Mouse (Mus musculus): ENCODE measurements around the gene Zdhhc1.

Zdhhc1 gene

DNA sequence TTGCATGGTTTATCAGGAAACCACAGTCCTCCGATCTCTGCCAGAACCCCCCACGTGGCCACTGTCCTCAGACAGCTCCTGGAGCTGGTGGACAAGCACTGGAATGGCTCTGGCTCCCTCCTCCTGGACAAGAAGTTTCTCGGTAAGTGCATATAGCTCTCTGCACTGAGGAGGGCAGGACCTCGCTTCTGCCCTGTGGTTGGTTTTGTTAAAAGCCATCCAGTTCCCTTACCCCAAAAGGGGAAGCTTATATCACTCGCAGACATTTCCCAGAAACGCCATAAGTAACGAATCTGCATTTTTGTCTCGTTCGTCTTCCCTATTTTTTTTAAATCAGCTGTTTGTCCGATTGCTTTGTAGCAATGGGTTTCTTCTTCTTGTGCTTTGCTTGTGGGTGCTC, 41.5 kb downstream of the Zdhhc1 start:
- DNase-seq (ENCODE audit: low spot score): no peak

DNA sequence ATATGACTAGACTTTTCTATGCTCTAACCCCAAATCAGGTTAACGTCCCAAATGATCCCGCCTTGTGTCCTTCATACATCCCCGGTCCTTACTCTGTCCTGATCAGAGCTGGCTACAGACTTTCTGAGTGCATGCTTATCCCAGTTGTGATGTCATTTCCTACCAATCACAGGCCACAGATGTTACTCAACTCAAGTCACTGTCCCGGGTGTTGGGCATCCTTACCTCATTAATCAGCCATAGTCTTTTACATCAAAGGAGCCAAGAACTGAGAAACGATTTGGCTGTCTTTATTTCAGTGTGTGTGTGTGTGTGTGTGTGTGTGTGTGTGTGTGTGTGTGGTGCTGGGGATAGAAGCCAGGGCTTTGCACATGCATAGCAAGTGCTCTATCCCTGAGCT, 42.6 kb downstream of the Zdhhc1 start:
- DNase-seq (ENCODE audit: low spot score): no peak

DNA sequence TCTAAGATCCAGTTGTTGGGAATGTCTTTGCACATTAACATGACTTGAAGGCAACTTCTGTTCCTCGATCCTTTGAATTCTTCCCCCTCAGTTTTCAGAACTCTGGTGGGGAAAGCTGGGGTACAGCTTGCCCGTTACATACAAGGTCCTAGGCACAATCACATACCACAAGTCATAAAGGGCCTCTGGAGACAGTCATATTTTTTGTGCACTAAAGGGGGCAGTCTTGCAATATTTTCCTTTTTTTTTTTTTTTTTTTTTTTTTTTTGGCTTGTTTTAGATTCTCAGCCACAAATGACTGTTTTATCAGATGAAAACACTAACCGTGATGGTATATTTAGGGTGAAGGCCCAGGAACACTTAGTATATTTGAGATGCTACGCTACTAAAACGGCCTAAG, 43.4 kb downstream of the Zdhhc1 start:
- no peak for DNase-seq (ENCODE audit: low spot score)

DNA sequence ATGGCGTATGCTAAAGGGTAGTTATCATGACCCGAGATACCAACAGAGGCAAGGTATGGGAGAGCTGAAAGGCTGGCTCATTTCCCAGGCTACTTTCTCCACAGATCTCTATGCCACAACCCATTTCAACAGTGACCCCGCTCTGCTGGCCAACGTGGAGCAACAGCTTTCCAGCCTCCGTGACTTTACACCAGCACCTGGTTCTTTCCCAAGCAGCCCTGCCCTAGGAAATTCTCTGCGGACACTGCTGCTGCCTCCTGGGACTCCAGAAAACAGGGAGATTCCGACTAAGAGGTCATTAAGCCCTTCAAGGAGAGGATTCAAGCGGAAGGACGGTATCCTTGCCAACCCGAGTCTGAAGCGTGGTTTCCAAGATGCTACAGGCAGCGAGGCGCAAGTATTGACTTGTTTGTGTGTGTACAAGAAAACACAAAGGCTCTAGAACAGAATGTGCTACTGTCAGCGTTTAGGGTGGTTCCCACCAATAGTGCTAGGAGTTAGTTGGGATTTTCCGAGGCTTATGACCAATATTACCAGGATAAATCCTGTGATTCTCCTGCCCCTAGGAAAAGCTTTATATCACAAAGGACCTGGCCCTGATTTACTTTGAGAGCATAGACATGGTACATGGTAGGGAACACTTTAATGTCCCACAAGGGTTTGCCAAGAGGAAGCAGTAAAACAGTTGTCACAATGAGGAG, 44.6 kb downstream of the Zdhhc1 start:
- no peak for DNase-seq (ENCODE audit: low spot score)

DNA sequence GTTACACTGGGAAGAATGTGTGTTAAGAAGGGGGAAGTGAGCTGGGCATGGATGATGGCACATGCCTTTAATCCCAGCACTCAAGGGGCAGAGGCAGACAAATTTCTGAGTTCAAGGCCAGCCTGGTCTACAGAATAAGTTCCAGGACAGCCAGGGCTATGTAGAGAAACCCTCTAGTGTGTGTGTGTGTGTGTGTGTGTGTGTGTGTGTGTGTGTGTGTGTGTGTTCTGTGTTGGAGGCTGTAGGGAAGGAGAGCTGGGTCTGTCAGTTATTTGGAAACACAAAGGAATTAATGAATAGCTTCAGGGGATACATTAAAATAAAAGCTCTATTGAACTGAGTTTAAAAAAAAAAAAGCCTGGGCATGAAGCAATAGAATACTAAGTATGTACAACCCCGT, 45.7 kb downstream of the Zdhhc1 start:
- no peak for DNase-seq (ENCODE audit: low spot score)

DNA sequence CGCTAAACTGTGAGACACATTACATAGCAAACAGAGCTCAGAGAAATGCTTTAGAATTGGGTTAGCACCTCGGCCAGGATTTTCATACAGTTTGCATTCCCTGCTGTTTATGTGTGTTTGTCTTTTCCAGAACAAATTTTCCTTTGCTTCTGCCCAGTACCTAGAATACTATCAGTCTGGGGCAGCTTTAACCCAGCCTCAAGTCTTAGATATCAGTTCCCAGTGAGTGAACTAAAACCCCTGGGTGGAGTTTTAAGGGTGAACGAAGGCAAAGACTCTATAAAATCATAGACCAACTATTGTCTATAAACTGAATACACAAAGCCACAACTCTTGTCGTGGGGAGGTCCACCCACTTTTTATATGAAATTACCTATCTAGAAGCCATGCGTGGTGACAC, 48.1 kb downstream of the Zdhhc1 start:
- DNase-seq (ENCODE audit: low spot score): no peak

DNA sequence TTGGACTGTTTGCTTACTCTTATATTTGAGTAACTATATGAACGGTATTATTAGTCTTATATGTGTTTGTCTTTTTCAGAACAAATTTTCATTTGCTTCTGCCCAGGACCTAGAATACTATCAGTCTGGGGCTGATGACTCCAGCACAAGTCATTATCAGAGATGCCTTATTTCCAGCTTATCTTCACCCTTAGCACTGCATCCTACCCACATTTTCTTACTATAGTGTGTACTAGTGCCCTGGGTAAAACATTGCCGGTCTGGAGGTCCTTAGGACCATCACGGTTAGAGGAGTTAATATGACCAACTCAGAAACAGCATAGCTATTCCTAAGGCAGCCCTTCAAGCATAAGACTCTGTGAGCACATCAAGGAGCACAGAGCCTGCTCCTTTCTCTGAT, 48.5 kb downstream of the Zdhhc1 start:
- DNase-seq (ENCODE audit: low spot score): no peak

DNA sequence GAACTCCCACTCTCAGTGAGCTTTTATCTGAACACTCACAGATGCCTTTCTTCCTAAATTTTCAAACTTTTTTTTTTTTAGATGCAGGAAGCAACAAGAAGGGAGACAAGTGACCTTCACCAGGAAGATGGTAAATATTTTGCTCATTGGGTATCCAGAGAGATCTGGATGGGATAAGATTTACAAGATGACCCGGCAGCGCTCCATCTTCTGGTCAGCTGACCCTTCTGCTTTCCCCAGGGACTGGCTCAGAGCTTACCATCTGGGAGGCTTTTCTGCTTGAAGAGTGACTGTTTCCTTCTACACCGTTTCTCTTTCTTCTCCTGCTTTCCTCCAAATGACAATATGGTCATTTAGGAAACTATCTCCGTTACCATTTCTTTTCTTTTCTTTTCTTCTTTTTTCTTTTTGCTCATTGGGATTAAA, 50.6 kb downstream of the Zdhhc1 start:
- no peak for DNase-seq (ENCODE audit: low spot score)

DNA sequence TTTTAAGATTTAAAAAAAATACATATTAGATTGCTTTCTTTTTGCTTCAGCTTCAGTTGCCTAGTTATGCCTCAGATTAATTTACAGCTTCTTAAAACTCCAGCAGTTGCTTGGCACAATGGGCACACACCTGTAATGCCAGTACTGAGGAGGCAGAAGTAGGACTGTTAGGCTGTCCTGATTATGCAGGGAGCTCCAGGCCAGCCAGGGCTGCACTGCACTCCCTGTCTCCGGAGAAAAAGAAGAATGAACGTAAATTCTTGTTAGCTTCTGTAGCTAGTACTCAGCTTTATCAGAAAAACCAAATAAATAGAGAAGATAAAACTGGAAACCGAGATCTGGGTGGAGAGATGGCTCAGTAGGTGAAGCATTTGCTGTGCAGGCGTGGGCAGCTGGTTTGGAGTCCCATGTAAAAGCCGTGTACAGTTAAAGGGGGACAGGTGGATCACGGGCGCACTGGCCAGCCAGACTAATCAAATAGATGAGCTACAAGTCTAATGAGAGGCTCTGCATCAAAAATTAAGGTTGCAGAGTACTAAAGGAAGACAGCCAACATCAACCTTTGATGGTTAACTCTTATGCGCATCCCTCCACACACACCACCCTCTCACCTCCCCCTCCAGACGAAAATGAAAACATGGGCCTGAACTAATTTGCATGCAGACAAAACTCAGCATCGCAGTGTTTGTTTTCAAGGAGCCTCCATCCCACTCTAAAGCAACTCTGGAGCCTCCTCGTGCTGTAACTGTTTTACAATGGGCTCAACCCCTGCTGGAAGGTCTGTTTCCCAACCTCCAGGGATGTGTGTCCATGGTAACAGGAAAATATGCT, 51.2 kb downstream of the Zdhhc1 start:
- DNase-seq (ENCODE audit: low spot score): no peak

DNA sequence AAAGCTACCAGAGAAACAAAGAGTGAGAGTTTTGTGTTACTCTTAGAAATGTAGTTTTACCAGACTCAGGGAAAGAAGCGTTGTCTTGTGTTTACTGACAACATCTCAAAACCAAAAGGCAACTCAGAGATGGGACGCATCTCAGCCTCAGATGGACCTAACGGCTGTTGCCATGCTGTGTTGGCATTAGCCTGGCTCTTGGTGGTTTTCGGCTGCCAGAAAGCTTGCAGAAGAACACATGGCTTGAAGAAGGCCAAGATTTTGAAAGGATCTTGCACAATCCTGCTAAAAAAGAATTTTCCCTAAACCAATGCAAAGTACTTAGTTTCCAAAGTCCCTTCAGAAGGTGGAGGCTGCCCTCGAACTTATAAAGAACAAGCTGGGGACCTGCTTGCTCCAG, 54.0 kb downstream of the Zdhhc1 start:
- no peak for DNase-seq (ENCODE audit: low spot score)

DNA sequence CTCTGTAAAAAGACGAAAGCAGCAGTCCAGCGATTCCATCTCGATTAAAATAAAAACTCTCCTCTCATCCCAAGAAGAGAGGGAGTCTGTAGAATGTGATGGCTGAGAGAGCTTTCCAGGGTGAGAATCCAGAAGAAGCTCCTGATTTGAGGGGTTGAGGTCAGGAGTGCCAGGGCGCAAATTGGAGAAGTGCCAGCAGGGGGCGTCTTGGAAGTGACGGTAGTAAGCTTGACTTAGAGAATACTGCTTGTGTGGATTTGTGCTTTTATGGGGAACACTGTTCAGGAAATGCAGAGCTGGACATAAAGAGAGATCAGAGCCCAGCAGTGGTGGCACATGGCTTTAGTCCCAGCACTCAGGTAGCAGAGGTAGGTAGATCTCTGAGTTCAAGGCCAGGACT, 55.3 kb downstream of the Zdhhc1 start:
- peak; percentile 78 for DNase-seq (ENCODE audit: low spot score)

DNA sequence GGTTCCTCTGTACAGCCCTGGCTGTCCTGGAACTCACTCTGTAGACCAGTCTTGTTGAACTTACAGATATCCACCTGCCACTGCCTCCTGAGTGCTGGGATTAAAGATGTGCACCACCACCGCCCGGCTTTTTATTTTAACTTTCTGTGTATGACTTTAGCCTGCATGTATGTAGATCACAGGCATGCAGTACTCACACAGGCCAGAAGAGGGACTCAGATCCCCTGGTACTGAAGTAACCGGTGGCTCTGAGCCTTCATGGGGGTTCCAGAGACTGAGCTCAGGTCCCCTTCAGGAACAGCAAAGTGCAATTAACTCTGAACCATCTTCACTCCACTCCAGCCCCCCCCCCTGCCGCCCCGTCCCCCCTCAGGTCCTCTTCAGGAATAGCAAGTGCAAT, 57.8 kb downstream of the Zdhhc1 start:
- DNase-seq (ENCODE audit: low spot score): peak; percentile 71

DNA sequence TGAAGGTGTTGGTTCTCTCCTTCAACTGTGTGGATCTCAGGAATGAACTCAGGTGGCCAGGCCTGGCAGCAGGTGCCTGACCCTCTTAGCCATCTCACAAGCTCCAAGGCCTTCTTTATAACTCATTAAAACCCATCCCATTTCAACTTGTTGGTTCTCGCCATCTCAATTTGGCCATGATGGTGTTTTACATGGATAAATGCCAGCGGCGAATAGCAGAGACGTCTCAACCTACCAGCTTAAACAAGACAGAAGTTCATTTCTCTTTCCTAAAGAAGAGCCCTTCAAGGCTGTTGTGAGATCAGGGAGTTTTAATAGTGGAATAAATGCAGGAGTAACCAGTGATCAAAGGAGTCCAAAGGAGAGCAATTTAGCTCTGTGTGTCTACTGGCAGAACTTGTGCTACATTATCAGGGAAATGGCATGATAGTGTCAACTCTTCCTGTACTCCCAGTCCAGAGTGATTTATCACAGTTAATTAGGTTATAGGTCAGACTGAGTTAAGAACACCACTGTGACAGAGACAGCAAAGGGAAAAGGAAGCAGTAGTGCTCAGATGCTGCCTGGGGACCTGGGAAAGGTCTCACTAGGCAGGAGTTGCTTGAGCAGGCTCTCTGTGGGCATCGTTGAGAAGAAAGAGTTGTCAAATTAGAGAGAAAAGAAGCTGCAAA, 59.5 kb downstream of the Zdhhc1 start:
- DNase-seq (ENCODE audit: low spot score): no peak

DNA sequence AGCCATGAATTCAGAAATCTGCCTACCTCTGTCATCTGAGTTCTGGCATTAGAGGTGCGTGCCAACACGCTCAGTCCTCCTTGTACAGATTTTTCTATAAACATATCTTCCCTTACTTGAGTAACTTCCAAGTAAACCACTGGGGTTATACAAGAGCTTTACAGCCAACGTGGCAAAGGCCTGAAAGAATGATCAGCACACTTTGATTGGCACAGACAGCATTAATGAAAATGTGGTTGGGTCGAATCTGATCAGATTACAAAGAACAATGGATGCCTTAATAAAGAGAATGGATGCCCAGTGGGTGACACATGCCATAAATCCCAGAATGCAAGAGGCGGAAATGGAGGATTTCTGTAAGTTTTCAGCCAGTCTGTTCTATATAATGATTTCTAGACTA, 60.5 kb downstream of the Zdhhc1 start:
- no peak for DNase-seq (ENCODE audit: low spot score)

DNA sequence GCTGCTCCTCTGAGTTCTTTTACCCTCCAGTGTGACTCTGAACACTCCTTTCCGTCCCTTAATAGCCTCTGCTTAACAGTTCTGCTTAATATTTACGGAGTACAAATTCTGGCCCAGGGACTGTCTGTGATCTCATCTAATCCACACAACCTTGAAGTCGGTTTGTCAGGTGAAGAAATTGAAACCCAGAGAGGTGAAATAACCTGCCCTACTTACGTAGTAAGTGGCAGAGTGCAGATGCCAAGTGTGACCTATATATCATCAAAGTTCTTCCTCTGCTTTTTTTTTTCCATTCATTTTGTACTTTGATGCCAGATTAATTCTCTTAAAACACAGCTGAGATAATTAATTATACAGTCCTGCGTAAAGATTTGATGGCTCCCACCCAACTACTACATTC, 62.6 kb downstream of the Zdhhc1 start:
- no peak for DNase-seq (ENCODE audit: low spot score)

DNA sequence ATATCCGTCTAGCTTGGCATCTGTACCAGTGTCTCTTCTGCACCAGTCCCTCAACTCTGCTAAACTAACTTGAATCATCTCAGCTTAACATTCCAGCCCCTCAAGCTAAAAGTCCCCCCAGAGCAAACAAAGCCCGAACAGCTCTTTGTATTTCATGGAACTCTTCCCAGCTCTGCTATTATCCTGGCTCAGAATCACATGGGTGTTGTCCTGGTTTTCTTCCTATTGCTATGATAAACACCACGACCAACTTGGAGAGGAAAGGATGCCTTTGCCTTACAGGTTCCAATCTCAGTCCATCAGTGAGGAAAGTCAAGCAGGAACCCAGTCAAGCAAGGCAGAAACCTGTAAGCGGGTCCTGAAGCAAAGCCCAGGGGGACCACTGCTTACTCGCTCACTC, 63.2 kb downstream of the Zdhhc1 start:
- no peak for DNase-seq (ENCODE audit: low spot score)

DNA sequence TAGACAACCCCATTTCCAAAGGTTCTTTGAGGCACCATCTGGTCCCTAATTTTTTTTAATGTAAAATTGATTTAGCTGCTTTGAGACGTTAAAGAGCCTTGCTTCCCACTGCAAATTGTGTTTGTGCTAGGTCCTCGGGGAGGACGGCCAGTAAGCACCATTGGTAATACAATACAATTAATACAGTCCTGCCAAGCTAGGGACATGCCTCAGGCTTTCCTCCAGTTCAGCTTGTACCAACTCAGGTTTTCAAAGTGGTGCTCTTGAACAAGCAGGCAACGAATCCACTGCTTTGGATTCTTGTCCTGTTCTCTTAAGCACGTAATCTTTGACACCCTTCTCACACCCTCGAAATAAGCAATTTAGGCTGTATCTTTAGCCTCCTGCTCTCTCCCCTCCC, 63.7 kb downstream of the Zdhhc1 start:
- DNase-seq (ENCODE audit: low spot score): no peak

DNA sequence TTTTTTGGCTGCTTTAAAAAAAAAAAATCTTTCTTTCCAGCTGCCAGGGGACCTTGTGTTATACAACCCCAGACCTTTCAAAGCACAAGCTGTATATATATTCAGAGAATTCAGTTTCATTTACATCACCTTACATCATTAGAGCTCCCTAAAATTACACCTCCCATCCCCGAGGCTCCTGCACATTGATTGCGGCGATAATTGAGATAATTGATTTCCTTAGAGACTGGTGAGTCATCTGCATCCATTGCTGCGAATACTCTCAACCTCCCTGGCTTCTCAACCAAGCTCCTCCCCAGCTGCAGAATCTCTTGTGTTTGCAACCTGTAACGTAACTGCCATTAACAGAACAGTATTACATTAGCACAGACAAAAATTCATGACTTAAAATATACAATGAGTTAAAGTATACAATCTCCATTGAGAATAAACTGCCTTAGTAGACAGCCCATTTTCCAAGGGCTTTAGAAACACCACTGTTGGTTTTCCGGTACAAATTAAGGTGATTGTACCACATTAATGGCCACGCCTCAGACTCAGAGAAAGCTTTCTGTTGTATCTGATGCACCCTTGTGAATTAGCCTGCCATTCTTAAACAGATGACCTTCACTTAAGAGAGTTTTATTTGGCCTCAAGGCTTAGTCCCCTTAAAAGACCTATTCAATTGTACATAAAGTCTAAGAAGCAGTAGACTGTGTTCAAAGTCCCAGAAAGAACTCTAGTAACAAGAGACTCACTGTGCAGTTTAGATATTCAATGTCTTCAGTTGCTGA, 64.8 kb downstream of the Zdhhc1 start:
- no peak for DNase-seq (ENCODE audit: low spot score)

DNA sequence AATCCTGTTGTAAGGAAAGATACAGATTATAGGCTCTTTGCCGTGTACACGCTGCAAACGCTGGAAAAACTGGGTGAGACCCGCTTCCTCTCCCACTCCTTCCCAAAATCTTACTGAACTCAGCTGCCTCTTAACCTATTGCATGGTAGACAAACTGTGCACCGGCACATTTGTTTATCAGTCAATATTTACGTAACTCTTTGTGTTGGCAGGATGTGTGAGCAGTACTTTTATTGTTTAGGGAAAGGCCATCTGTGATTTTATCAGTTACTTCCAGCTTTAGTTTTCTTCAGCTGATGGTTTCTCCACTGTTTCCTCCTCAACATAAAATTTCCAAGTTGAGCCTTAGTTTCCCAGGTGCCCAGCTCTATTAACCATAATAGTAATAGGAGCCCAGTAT, 69.8 kb downstream of the Zdhhc1 start:
- no peak for DNase-seq (ENCODE audit: low spot score)
